Mouse (Mus musculus): ENCODE measurements around the gene Gpc6. TPM values are rescaled to one million over a fixed set of nuclear protein-coding genes. Genes with fewer than 3 reads are reported as not detected.

The Gpc6 gene
- total RNA-seq, 1 experiment from 2014 or later = not detected

DNA sequence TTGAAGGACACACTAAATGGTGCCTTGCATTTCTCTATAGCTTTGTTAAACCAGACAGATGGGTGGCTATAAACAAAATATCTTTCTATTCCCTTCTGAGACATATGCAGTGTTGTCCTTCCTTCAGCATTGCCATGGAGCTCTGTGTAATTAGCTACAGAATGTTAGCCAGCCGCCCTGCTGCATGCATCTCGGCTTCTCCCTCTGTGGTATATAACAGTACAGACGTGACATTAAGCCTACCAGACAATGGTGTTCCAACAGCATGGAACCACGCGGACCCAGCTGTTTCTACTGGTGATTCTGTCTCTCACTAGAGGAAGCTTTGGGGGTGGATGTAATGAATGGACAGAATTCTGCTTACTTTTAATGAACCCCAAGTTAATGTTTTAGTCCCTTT lies 115.9 kb downstream of the Gpc6 start:
- no peak for ATAC-seq (replicated peaks; ENCODE audit: insufficient number of reproducible peaks, low FRiP score, low TSS enrichment, poor library complexity, severe bottlenecking)

DNA sequence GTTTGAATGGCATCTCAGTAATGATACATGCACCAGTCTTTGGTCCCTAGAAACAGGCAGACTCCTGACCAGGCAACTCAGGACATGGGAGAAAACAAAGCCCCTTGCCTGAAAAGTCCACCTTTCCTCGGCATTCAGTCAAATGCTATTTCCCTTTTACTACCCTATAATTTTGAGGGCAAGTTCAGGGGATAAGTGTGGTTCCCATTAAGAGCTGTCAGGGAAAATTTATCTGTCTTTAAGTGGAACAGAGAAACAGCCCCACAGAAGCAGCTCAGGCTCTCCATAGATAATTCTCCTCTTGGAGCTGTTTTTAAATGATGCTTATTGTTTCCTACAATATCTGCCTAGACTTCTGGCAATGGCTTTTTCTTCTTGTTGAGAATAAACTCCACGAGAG lies 123.8 kb downstream of the Gpc6 start:
- no peak for ATAC-seq (replicated peaks; ENCODE audit: insufficient number of reproducible peaks, low FRiP score, low TSS enrichment, poor library complexity, severe bottlenecking)

DNA sequence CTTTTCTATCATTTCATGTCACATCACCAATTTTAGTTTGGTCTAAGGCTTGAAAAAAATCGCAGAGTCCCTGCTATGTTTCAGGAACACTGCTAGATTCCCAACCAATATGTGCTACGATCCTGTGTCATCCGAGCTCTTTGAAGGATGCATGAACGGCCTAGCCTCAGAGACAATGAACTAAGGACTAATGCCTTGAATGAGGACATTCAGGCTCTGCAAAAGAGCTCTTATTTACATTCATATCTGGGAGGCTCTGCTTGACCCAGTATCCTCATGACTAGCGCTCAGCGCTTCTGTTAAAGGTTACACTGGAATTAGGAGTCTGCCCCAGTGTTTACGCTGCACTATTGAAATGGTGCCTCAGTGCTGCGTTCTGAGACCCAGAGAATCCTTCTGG lies 125.8 kb downstream of the Gpc6 start:
- no peak for ATAC-seq (replicated peaks; ENCODE audit: insufficient number of reproducible peaks, low FRiP score, low TSS enrichment, poor library complexity, severe bottlenecking)

- ATAC-seq (replicated peaks; ENCODE audit: insufficient number of reproducible peaks, low FRiP score, low TSS enrichment, poor library complexity, severe bottlenecking) = no peak
Observed at GRCm38 (mm10) chr14:117053361-117053760, 128.2 kb downstream of the Gpc6 start.

DNA sequence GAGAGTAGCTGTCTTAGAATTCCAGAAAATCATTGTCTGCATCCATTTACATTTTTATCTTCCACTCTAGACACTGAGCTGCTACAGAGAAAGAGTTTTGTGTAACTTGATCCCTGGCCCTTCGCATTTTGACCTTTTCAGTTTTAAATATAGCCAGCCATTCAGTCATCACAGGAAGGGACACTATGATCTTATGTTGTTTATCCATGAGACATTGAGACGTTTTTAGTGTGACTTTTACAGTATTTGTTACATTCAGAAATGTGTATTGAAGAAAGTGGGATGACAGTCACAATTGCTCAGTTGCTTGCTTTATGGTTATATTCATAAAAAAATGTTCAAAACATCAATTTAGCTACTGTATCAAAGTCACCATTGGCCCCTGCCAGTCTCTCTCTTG lies 130.0 kb downstream of the Gpc6 start:
- no peak for ATAC-seq (replicated peaks; ENCODE audit: insufficient number of reproducible peaks, low FRiP score, low TSS enrichment, poor library complexity, severe bottlenecking)

DNA sequence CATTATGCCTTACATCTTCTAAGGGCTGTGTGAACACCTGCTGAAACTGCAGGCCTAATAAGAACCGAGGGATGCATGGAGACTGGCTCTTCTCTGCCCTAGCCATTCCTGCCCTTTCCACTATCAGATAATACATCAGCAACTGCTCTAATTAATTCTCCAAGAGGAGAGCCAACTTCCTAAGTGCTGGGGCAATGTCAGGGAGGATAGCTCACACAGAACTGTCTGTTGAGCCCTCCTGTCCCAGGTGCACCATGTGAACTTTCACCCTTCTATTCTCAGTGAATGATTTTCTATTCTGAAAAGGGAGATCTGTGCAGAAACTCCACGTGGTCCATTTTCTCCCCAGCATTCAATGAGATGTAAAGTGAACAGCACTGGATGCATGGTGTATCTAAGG lies 136.0 kb downstream of the Gpc6 start:
- no peak for ATAC-seq (replicated peaks; ENCODE audit: insufficient number of reproducible peaks, low FRiP score, low TSS enrichment, poor library complexity, severe bottlenecking)

DNA sequence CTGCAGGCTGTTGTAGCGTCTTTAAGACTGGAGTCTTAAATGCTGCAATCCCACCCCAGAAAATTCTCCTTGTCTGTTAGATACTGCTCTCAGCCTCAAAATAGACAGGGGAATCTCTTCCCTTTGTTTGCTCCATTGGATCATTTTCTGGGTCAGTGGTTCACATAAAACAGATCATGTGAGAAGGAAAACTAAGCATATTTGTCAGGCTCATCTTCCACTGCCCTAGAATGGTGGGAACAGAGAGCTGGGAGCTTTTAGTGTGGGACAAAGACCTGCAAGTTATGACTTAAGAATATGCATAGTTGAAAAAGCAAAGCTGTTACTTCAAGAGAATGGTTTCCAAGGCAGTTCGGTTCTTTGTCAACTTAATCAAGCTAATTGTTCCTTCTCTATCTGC lies 136.4 kb downstream of the Gpc6 start:
- no peak for ATAC-seq (replicated peaks; ENCODE audit: insufficient number of reproducible peaks, low FRiP score, low TSS enrichment, poor library complexity, severe bottlenecking)

- ATAC-seq (replicated peaks; ENCODE audit: insufficient number of reproducible peaks, low FRiP score, low TSS enrichment, poor library complexity, severe bottlenecking) = no peak
Observed at GRCm38 (mm10) chr14:117068179-117068578, 143.1 kb downstream of the Gpc6 start.

DNA sequence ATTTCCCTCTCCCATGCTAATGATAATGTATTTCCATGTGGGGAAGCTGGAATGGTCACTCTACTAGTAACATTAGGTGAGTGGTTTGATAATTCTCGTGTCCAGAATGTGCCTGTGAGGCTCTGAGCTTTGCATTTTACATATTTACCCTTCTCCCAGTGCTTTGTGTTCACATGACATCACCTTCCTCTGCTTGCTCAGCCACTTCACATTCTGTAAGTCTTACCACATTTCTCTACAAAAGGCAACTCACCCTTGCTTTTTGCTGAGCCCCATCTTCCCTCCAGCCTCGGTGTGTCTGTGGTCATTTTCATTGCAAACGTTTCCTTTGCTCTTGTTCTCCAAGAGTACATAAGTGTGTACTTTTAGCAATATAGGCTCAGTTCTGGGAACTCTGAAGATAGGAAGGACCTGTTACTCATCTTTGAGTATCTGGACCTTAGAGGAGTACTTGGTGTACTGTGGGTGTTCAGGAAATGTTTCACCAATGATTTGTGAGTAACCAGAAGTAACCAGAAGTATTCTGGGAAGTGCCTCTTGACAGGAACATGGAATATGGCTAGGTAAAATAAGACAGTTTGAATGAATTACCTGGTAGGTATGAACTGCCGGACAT lies 145.5 kb downstream of the Gpc6 start:
- ATAC-seq (replicated peaks; ENCODE audit: insufficient number of reproducible peaks, low FRiP score, low TSS enrichment, poor library complexity, severe bottlenecking) = no peak

- no peak for ATAC-seq (replicated peaks; ENCODE audit: insufficient number of reproducible peaks, low FRiP score, low TSS enrichment, poor library complexity, severe bottlenecking)
Observed at GRCm38 (mm10) chr14:117093586-117093985, 168.5 kb downstream of the Gpc6 start.

DNA sequence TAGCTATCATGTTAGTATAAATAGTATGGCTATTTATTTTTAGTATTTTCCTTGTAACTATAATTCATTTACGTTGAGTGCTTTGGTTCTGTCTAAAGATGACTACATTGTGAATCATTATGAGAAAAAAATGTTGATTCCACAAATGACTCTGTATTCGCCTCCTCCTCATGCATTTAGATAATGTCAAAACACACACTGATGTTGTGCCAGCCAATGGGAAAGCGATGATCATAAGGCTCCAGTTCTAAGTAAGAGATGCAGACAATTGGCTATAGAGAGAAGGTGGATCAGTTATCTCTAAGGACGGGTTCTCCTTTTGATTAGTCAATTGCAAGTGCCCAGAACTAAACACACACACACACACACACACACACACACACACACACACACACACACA lies 181.8 kb downstream of the Gpc6 start:
- ATAC-seq (replicated peaks; ENCODE audit: insufficient number of reproducible peaks, low FRiP score, low TSS enrichment, poor library complexity, severe bottlenecking) = no peak

- ATAC-seq (replicated peaks; ENCODE audit: insufficient number of reproducible peaks, low FRiP score, low TSS enrichment, poor library complexity, severe bottlenecking) = no peak
Observed at GRCm38 (mm10) chr14:117113153-117113552, 188.0 kb downstream of the Gpc6 start.

GRCm38 (mm10) chr14:117122036-117122435 lies 196.9 kb downstream of the Gpc6 start:
- ATAC-seq (replicated peaks; ENCODE audit: insufficient number of reproducible peaks, low FRiP score, low TSS enrichment, poor library complexity, severe bottlenecking) = no peak

- no peak for ATAC-seq (replicated peaks; ENCODE audit: insufficient number of reproducible peaks, low FRiP score, low TSS enrichment, poor library complexity, severe bottlenecking)
Observed at GRCm38 (mm10) chr14:117130334-117130733, 205.2 kb downstream of the Gpc6 start.

DNA sequence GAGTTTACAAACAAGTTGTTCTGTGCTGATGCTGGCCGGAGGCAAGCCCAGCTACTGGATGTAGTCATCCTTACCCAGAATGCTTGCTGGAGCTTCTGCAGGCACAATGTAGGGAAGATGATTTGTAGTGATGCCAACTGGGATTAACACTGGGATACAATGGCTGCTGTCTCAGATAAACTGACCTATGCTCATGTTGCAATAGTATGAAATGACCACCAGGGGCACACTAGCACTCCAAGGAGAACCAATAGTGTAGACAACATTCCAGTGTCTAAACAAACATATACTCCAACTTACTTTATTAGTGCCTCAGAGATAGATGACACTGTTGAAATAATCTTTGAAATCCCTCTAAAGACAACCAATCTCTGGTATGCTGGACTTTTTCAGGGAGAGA lies 206.2 kb downstream of the Gpc6 start:
- ATAC-seq (replicated peaks; ENCODE audit: insufficient number of reproducible peaks, low FRiP score, low TSS enrichment, poor library complexity, severe bottlenecking) = no peak

GRCm38 (mm10) chr14:117141077-117141848 lies 216.1 kb downstream of the Gpc6 start:
- ATAC-seq (replicated peaks; ENCODE audit: insufficient number of reproducible peaks, low FRiP score, low TSS enrichment, poor library complexity, severe bottlenecking) = no peak

GRCm38 (mm10) chr14:117146089-117146488 lies 221.0 kb downstream of the Gpc6 start:
- ATAC-seq (replicated peaks; ENCODE audit: insufficient number of reproducible peaks, low FRiP score, low TSS enrichment, poor library complexity, severe bottlenecking) = no peak

GRCm38 (mm10) chr14:117146665-117147064 lies 221.6 kb downstream of the Gpc6 start:
- ATAC-seq (replicated peaks; ENCODE audit: insufficient number of reproducible peaks, low FRiP score, low TSS enrichment, poor library complexity, severe bottlenecking) = no peak

DNA sequence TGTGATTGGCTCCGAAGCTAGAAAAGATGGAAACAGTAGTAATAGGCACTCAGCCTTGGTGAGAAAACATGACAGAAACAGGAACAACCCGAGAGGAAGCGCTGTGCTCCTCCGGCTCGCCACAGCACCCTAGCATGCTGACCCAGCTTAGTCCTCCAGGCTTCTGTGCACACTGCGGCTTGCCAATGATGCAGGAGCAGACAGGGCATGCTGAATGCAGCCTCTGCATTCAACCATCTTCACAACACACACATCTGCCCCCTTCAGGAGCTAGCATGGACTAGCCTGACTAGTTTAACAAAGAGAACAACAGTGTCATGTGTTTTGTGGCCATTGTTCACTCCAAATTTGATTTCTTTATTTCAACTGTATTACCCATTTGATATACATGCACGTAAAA lies 226.5 kb downstream of the Gpc6 start:
- ATAC-seq (replicated peaks; ENCODE audit: insufficient number of reproducible peaks, low FRiP score, low TSS enrichment, poor library complexity, severe bottlenecking) = no peak

DNA sequence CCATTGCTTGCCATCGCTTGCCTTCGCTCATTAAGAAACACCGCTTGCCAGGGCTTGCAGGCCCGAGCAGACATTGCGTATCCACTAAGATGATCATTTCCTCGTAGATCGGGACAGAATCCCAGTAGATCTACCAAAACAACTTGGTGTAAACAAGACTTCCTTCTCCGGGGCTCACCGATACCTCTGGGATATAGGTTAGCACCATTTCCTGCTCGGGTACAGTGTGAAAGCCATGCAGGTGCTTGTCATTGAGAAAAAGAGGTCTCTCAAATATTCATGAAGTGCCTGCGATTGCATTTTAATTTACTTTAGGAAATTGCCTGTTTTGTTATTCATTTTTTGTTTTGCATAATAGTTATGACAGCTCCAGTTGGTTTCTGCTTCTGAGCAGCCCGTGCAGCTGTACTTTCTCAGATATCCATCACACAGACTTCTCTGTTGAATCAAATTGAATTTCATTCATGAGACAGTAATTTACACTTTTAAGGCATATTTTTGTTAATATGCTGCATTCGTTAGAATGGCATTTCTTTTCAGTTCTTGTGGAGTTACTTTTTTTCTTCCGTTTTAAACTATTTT lies 230.9 kb downstream of the Gpc6 start:
- no peak for ATAC-seq (replicated peaks; ENCODE audit: insufficient number of reproducible peaks, low FRiP score, low TSS enrichment, poor library complexity, severe bottlenecking)
